Comparison of ENCODE assay signal across 1 mouse cellular context in the genomic region with DNA sequence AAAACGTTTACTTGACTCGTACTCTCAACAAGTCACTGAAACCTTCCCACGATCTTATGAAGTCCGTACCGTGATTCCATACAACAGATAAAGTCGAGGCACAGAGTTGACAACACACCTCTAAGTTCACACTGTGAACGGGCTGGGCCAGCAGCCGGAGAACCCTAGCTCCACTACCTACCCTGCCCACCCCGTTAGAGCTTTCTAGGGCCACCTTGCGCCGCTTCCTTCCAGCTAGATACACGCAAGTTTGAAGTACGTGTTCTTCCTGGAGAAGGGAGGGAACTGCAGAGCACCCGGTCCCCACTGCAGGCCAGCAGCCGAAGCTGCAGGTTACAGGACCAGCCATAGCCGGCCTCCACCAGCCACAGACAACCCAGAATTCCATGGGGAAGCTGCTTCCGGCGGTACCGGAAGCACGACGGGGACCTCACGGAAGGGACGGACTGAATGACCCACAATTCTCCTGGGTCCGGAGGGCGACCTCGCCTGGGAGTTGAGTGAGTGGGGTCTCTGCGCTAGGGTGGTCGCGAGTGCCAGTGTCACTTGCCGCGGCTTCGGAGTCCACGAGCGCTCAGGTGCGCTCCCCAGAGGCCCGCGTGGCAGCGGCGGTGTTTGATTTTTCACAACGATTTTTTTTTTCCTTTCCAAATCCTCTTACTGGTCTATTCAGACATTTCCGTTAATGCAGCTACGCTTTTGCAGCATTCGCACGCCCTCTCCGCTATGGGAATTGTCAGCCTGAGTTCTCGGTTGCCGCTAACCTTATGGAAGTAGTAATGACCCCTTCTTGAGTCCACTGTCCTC.
A peak's percentile ranks its signal among the peaks of the same experiment; 100 is the strongest.
TF ChIP-seq lines count a peak whose summit lies in the region.

A gene (plus strand): TSS at position 421 of the 807 bp plus-strand sequence.

TF ChIP-seq in CH12.LX, 34 proteins besides CTCF, POLR2A, EP300 and RAD21 (continued from another document):
- TF ChIP-seq JUND (conservative IDR thresholded peaks at IDR 0.05; ENCODE audit: low read depth, low read length) (no peak), USF1 (IDR thresholded peaks at IDR 0.05; ENCODE audit: low read depth, low read length) (no peak), KAT2A (IDR thresholded peaks at IDR 0.05; ENCODE audit: insufficient replicate concordance, low read length) (peak; percentile 94; the same call in 1 of the 2 replicates), GABPA (IDR thresholded peaks at IDR 0.05; ENCODE audit: insufficient replicate concordance, low read depth, low read length) (no peak; the same call in 1 of the 2 replicates), ZNF384 (IDR thresholded peaks at IDR 0.05; ENCODE audit: low read depth, low read length) (peak; percentile 79), JUN (IDR thresholded peaks at IDR 0.05; ENCODE audit: insufficient read depth, low read depth, low read length) (no peak), TCF12 (IDR thresholded peaks at IDR 0.05; ENCODE audit: low read depth, low read length) (peak; percentile 96), ZMIZ1 (IDR thresholded peaks at IDR 0.05; ENCODE audit: low read depth, low read length) (peak; percentile 96), SMC3 (IDR thresholded peaks at IDR 0.05; ENCODE audit: low read depth, low read length) (peak; percentile 34; the same call in 1 of the 2 replicates), HCFC1 (IDR thresholded peaks at IDR 0.05; ENCODE audit: low read depth, low read length) (peak; percentile 97), NRF1 (IDR thresholded peaks at IDR 0.05; ENCODE audit: low read depth, low read length) (peak; percentile 46), MYC (IDR thresholded peaks at IDR 0.05; ENCODE audit: low read depth, low read length) (peak; percentile 83), MAX (IDR thresholded peaks at IDR 0.05; ENCODE audit: low read length) (peak; percentile 75; the same call in 1 of the 2 replicates), MAFK (IDR thresholded peaks at IDR 0.05; ENCODE audit: insufficient replicate concordance, low read length) (no peak), CHD1 (IDR thresholded peaks at IDR 0.05; ENCODE audit: low read depth, low read length) (peak; percentile 87), IRF4 (IDR thresholded peaks at IDR 0.05; ENCODE audit: low read depth, low read length) (peak; percentile 84), BHLHE40 (IDR thresholded peaks at IDR 0.05; ENCODE audit: low read depth, low read length) (0 out of 2 replicates have a peak, but pooled peaks have one; percentile 5), CHD2 (IDR thresholded peaks at IDR 0.05; ENCODE audit: low read length) (no peak; the same call in 1 of the 2 replicates)
